Mouse (Mus musculus) liver, embryonic 13.5 days (tissue): Measurements from ENCODE around the gene Pck1. TPM values are rescaled to one million over a fixed set of nuclear protein-coding genes. Genes with fewer than 3 reads are reported as not detected.

Experiments
- ATAC-seq: fragments of 200-750 bp; cut with Nextera tagmentation; 2 replicates; pipeline ENCODE4 v1.8.0; 2017; ENCODE audit warnings: low read depth, mild to moderate bottlenecking, moderate number of reproducible peaks, moderate library complexity
- DNase-seq: peaks from one replicate; pipeline ENCODE4 v3.0.0; 2022
- H3K27ac ChIP-seq: fragments of 300-500 bp; sonication (generic); 2 replicates; pipeline ENCODE4 v1.5.1; 2015; ENCODE audit warnings: moderate library complexity, mild to moderate bottlenecking, inconsistent platforms
- H3K27me3 ChIP-seq: fragments of 300-500 bp; sonication (generic); 2 replicates; pipeline ENCODE4 v1.6.1; 2015; ENCODE audit warnings: mild to moderate bottlenecking, inconsistent platforms
- H3K36me3 ChIP-seq: fragments of 300-500 bp; sonication (generic); 2 replicates; pipeline ENCODE4 v1.6.1; 2015; ENCODE audit warnings: mild to moderate bottlenecking, inconsistent platforms
- H3K4me1 ChIP-seq: fragments of 300-500 bp; sonication (generic); replicated peaks from 2 replicates; pipeline ENCODE4 v1.6.1; 2015; ENCODE audit warnings: inconsistent platforms
- H3K4me2 ChIP-seq: fragments of 300-500 bp; sonication (generic); 2 replicates; pipeline ENCODE4 v1.6.1; 2015; ENCODE audit warnings: inconsistent platforms, mild to moderate bottlenecking, moderate library complexity
- H3K4me3 ChIP-seq: fragments of 300-500 bp; sonication (generic); replicated peaks from 2 replicates; pipeline ENCODE4 v1.5.1; 2015; ENCODE audit warnings: mild to moderate bottlenecking, inconsistent platforms
- H3K9ac ChIP-seq: fragments of 300-500 bp; sonication (generic); 2 replicates; pipeline ENCODE4 v1.6.1; 2015; ENCODE audit warnings: mild to moderate bottlenecking, inconsistent platforms
- H3K9me3 ChIP-seq: fragments of 300-500 bp; sonication (generic); replicated peaks from 2 replicates; pipeline ENCODE4 v1.6.1; 2016; ENCODE audit warnings: inconsistent platforms
- WGBS: fragments of 180-500 bp; shearing (Covaris S2); methylation state at CpG from one replicate; pipeline ENCODE4 v1.1.7; 2015; ENCODE audit not compliant: insufficient replicate concordance; 5-methylcytosine and 5-hydroxymethylcytosine counted together
- polyA plus RNA-seq: library from polyadenylated mRNA; unstranded; fragments of >200 nt; fragmentation: Nextera tagmentation; extraction: Ambion mirVana; gene quantifications from 2 replicates; pipeline ENCODE4 v1.2.1, GENCODE M21; 2015

The Pck1 gene
- polyA plus RNA-seq, 1 experiment from 2014 or later = 0.24 TPM

DNA sequence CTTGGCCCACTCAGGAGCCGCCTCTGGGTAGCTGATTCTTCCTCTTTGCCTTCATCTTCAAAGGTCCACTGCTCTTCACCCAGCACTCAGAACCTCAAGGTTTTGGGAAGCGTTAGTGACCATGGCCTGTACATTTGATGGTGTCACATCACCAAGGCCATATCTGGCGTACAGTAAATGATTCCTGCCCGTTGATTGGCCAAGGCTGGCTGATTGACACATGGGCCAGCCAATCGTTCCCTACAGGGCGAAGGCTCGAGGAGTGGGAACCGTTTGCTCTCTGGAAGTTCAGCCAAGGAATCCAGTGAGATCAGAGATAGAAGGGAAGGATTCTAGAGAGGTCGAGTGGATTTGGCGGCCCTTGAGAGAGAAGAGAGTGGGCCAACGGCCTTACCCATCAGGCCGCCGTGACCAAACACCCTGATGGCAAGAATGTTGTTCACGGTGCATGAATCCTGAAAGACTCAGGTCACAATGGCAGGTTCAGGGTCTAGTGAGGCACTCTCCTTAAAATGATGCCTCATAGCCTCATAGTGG is 52.8 kb downstream of the Pck1 start:
- no peak for ATAC-seq
- H3K27ac ChIP-seq = no peak overlapping the region
- no peak overlapping the region for H3K4me3 ChIP-seq
- no peak overlapping the region for H3K9ac ChIP-seq
- H3K36me3 ChIP-seq = no peaks in the 10 kb centered on the region
- H3K9me3 ChIP-seq = no peaks in the 10 kb centered on the region
- H3K4me1 ChIP-seq = no peaks in the 10 kb centered on the region
- DNase-seq = no peak
- WGBS = 69% methylated on average over 14 of the region's 14 CpGs
- H3K27me3 ChIP-seq = no peaks in the 10 kb centered on the region
- H3K4me2 ChIP-seq = no peak overlapping the region

DNA sequence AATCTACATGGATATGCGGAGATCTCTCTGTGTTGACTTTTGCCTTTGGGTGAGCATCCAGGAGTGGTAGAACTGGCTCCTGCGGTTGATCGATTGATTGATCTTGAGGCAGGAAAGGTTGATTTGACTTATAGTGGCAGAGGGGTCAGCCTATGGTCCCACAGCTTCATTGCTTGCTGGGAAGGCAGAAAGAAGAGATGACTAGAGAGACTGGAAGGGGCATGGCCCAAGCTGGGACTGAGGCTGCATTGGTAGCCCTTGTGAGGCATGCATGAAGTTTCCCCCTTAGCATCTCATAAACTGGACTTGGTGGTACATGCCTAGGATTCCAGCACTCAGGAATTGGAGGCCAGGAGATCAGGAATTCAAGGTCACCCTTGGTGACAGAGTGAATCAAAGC is 54.2 kb downstream of the Pck1 start:
- 74% methylated on average over 3 of the region's 3 CpGs for WGBS
- H3K27me3 ChIP-seq = no peaks in the 10 kb centered on the region
- no peak overlapping the region for H3K4me2 ChIP-seq
- no peaks in the 10 kb centered on the region for H3K9me3 ChIP-seq
- no peak overlapping the region for H3K27ac ChIP-seq
- DNase-seq = no peak
- no peaks in the 10 kb centered on the region for H3K36me3 ChIP-seq
- ATAC-seq = no peak
- no peaks in the 10 kb centered on the region for H3K4me1 ChIP-seq
- no peak overlapping the region for H3K9ac ChIP-seq
- no peak overlapping the region for H3K4me3 ChIP-seq

Other genes with a start within 250 kb of the Pck1 start
- gene Bmp7, start 212.7 kb upstream of the Pck1 start, polyA plus RNA-seq = 2.2 and 2.6 TPM in 2 replicates
- gene Spo11, start 175.3 kb upstream of the Pck1 start, polyA plus RNA-seq = 0.08 TPM in 1 of 2 replicates, not detected in the other
- gene Rae1, start 152.9 kb upstream of the Pck1 start, polyA plus RNA-seq = 94.5 and 96.8 TPM in 2 replicates
- 260 and 311 TPM in 2 replicates for gene Rbm38, start 132.6 kb upstream of the Pck1 start, polyA plus RNA-seq
- 0.02 and 0.05 TPM in 2 replicates for gene Ctcfl, start 33.5 kb upstream of the Pck1 start, polyA plus RNA-seq
- 0.73 and 0.87 TPM in 2 replicates for gene Zbp1, start 65.9 kb downstream of the Pck1 start, polyA plus RNA-seq
- 0.15 and 0.20 TPM in 2 replicates for gene Pmepa1, start 123.5 kb downstream of the Pck1 start, polyA plus RNA-seq